Mouse (Mus musculus) spleen, adult 18-20 months (tissue): ENCODE results near the gene Shc2.

Experiments used
- DNase-seq, 2 experiments: peaks; one replicate each; pipeline ENCODE4 v3.0.0; 2022; ENCODE audit warnings: mixed read lengths in 2 of 2

Shc2 gene

GRCm38 (mm10) chr10:79578276-79578675 lies 59.4 kb downstream of the Shc2 start:
- no peak for DNase-seq

GRCm38 (mm10) chr10:79577376-79577775 lies 60.3 kb downstream of the Shc2 start:
- no peak for DNase-seq

- DNase-seq = no peak
Measured at GRCm38 (mm10) chr10:79575754-79576153, 62.0 kb downstream of the Shc2 start.

GRCm38 (mm10) chr10:79574796-79575195 lies 62.9 kb downstream of the Shc2 start:
- DNase-seq = no peak

- no peak for DNase-seq
Measured at GRCm38 (mm10) chr10:79574350-79574749, 63.4 kb downstream of the Shc2 start.

GRCm38 (mm10) chr10:79573611-79574010 lies 64.1 kb downstream of the Shc2 start:
- DNase-seq = no peak

GRCm38 (mm10) chr10:79571314-79571713 lies 66.4 kb downstream of the Shc2 start:
- no peak for DNase-seq

- no peak for DNase-seq
Measured at GRCm38 (mm10) chr10:79569921-79570320, 67.8 kb downstream of the Shc2 start.
